Mouse (Mus musculus) leukemia stem cell, adult 10-12 weeks (primary cell): Measurements from ENCODE around the gene Zbtb8b. TPM values are rescaled to one million over a fixed set of nuclear protein-coding genes. Genes with fewer than 3 reads are reported as not detected.

Experiments used
- polyA plus RNA-seq: library from polyadenylated mRNA; stranded (reverse); fragments of >175 nt; gene quantifications from 2 replicates; pipeline ENCODE4 v1.2.3, GENCODE M21; 2012; ENCODE audit warnings: low replicate concordance

Zbtb8b gene
- not detected in 2 replicates for polyA plus RNA-seq

GRCm38 (mm10) chr4:129440340-129441063 is at the start of gene Zbtb8b:
Gene Zbtb8b (minus strand): TSS chr4:129440853.

GRCm38 (mm10) chr4:129461183-129461960 is 20.7 kb upstream of the Zbtb8b start, which contains the start of gene Bsdc1:
Gene Bsdc1 (plus strand): TSS chr4:129461581.

GRCm38 (mm10) chr4:129377601-129378390 is 62.9 kb downstream of the Zbtb8b start, which contains the start of gene Zbtb8a:
Gene Zbtb8a (minus strand): TSS chr4:129378116.

Other genes with a start within 250 kb of the Zbtb8b start
- gene C77080, start 179.4 kb downstream of the Zbtb8b start, polyA plus RNA-seq, result 12.3 and 25.0 TPM in 2 replicates
- not detected in 2 replicates for gene Sync, start 153.2 kb downstream of the Zbtb8b start, polyA plus RNA-seq
- 17.5 and 21.9 TPM in 2 replicates for gene Rbbp4, start 105.5 kb downstream of the Zbtb8b start, polyA plus RNA-seq
- 1.3 and 1.9 TPM in 2 replicates for gene Zbtb8os, start 105.2 kb downstream of the Zbtb8b start, polyA plus RNA-seq
- gene Zbtb8a, start 62.7 kb downstream of the Zbtb8b start, polyA plus RNA-seq, result 1.1 and 2.3 TPM in 2 replicates
- 37.4 and 50.9 TPM in 2 replicates for gene Bsdc1, start 20.7 kb upstream of the Zbtb8b start, polyA plus RNA-seq
- not detected in 2 replicates for gene Tssk3, start 50.2 kb upstream of the Zbtb8b start, polyA plus RNA-seq
- 4.0 and 17.3 TPM in 2 replicates for gene Fam229a, start 50.3 kb upstream of the Zbtb8b start, polyA plus RNA-seq
- 28.8 and 91.9 TPM in 2 replicates for gene Marcksl1, start 72.7 kb upstream of the Zbtb8b start, polyA plus RNA-seq
- 26.0 and 75.3 TPM in 2 replicates for gene Hdac1, start 101.9 kb upstream of the Zbtb8b start, polyA plus RNA-seq
- 13.3 and 17.6 TPM in 2 replicates for gene Lck, start 132.8 kb upstream of the Zbtb8b start, polyA plus RNA-seq
- 1.8 and 2.0 TPM in 2 replicates for gene Fam167b, start 137.7 kb upstream of the Zbtb8b start, polyA plus RNA-seq
- gene Eif3i, start 159.8 kb upstream of the Zbtb8b start, polyA plus RNA-seq, result 55.8 and 125 TPM in 2 replicates
- 229 and 293 TPM in 2 replicates for gene Tmem234, start 159.8 kb upstream of the Zbtb8b start, polyA plus RNA-seq
- gene Dcdc2b, start 173.4 kb upstream of the Zbtb8b start, polyA plus RNA-seq, result 0.60 TPM in 1 of 2 replicates, not detected in the other
- 4.0 and 5.9 TPM in 2 replicates for gene Iqcc, start 178.2 kb upstream of the Zbtb8b start, polyA plus RNA-seq
- gene Ccdc28b, start 183.1 kb upstream of the Zbtb8b start, polyA plus RNA-seq, result 9.9 and 21.2 TPM in 2 replicates
- 48.8 and 58.1 TPM in 2 replicates for gene Txlna, start 200.2 kb upstream of the Zbtb8b start, polyA plus RNA-seq
- 24.0 and 24.3 TPM in 2 replicates for gene Kpna6, start 231.9 kb upstream of the Zbtb8b start, polyA plus RNA-seq